ENCODE assay signal across 12 mouse cellular contexts in the genomic region with DNA sequence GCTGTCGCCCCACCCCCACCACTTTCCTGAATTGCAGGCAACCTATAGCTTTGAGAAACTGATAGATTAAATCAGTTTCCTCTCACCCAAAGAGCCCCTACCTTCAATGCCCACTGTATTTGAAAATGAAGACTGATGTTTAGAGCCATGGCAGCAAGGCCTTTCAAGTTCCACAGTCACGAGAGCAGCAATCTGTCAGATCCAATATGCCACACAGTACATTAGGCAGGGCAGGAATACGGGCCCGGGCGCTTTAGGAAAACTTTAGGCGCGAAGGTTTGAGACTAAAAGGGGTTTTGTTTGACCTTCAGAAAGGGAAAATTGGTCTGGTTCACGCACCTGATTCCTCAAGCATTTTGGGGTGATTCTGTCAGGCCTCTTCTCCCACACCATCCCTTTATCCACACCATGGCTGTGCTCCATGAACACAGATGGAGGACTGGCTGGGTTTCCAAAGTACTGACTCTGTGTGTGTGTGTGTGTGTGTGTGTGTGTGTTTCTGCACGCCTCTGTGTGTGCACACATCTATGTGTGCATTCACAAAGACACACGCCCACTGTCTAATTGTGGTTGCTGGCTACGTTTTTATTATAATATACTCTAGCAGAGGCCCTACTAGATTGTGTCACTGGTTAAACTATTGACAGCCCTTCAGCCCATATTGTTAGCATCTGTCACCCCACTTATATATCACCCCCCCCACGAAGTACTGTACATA.
DNase-seq lines count a peak whose midpoint lies in the region; ATAC-seq and TF ChIP-seq lines count a peak whose summit lies in the region.
"Had no signal": no experiment of that assay in that cellular context is flagged by ENCODE, and none has a peak within 500 bp of the region (broad histone marks: within the 10 kb centered on the region; RNA-seq: fewer than 3 reads in every experiment).

No protein-coding gene starts in this region.

- WGBS in forebrain, postnatal 0 days: 58% methylated on average over 12 of the region's 12 CpGs
- WGBS in limb, embryonic 10.5 days: 85% methylated on average over 12 of the region's 12 CpGs

- H3K4me2 ChIP-seq in forebrain, postnatal 0 days (ENCODE audit: low read depth): no peak overlapping the region
- H3K4me2 ChIP-seq: intestine, embryonic 15.5 days; limb, embryonic 15.5 days had no signal

- H3K4me3 ChIP-seq in forebrain, postnatal 0 days (ENCODE audit: low read depth, low read length): no peak overlapping the region
- no peak overlapping the region for H3K4me3 ChIP-seq in limb, embryonic 10.5 days
- H3K4me3 ChIP-seq: intestine, embryonic 15.5 days; limb, embryonic 15.5 days had no signal

- DNase-seq in heart, postnatal 14 days: peak; percentile 30 to 46
- DNase-seq in heart, postnatal 25 days (ENCODE audit: low spot score): no peak
- DNase-seq in brain, adult 2 months (ENCODE audit: low read depth, low spot score): peak; percentile 23
- DNase-seq in forebrain, postnatal 0 days: peak; percentile 48
- no peak for DNase-seq in limb, embryonic 10.5 days (ENCODE audit: low spot score)
- DNase-seq in T-cell, adult 2 months (ENCODE audit: low spot score): no peak
- no peak for DNase-seq in thymus, postnatal 36 days
- DNase-seq in thymus, postnatal 4 days: no peak
- DNase-seq: kidney, postnatal 36 days; lung, postnatal 10 days had no signal

- H3K27ac ChIP-seq in forebrain, postnatal 0 days (ENCODE audit: low read depth, low read length): peak overlapping the region; percentile 57
- H3K27ac ChIP-seq in limb, embryonic 10.5 days: peak overlapping the region; percentile 34; the same call in 1 of the 2 replicates
- H3K27ac ChIP-seq: intestine, embryonic 15.5 days had no signal

- peaks cover 14% of the 10 kb centered on the region for H3K4me1 ChIP-seq in forebrain, postnatal 0 days (ENCODE audit: insufficient read depth)
- H3K4me1 ChIP-seq in limb, embryonic 10.5 days: peaks cover 14% of the 10 kb centered on the region; the same call in 1 of the 2 replicates
- H3K4me1 ChIP-seq: intestine, embryonic 15.5 days had no signal

- peak; percentile 59 for ATAC-seq in forebrain, postnatal 0 days
- ATAC-seq: intestine, embryonic 15.5 days had no signal

- no peaks in the 10 kb centered on the region for H3K9me3 ChIP-seq in forebrain, postnatal 0 days (ENCODE audit: low read length)
- no peaks in the 10 kb centered on the region for H3K9me3 ChIP-seq in limb, embryonic 10.5 days (replicated peaks)
- H3K9me3 ChIP-seq: intestine, embryonic 15.5 days; limb, embryonic 15.5 days had no signal

- H3K9ac ChIP-seq in forebrain, postnatal 0 days: no peak overlapping the region
- H3K9ac ChIP-seq: intestine, embryonic 15.5 days; limb, embryonic 15.5 days had no signal

- TF ChIP-seq CTCF in forebrain, postnatal 0 days (IDR thresholded peaks at IDR 0.05; ENCODE audit: low read depth): no peak

- intact Hi-C loops in heart, postnatal 14 days (cut with DNase I): no loop called here
- intact Hi-C loops in heart, postnatal 25 days (cut with DNase I): no loop called here

- H3K27me3 ChIP-seq in forebrain, postnatal 0 days (ENCODE audit: insufficient read depth, low read length): no peaks in the 10 kb centered on the region
- no peaks in the 10 kb centered on the region for H3K27me3 ChIP-seq in limb, embryonic 10.5 days (ENCODE audit: low read depth, poor library complexity, severe bottlenecking)
- H3K27me3 ChIP-seq: intestine, embryonic 15.5 days; limb, embryonic 15.5 days had no signal

- H3K36me3 ChIP-seq in forebrain, postnatal 0 days (ENCODE audit: insufficient read depth): peaks cover 21% of the 10 kb centered on the region
- peaks cover 29% of the 10 kb centered on the region for H3K36me3 ChIP-seq in limb, embryonic 10.5 days

Comparison
In these comparisons a context has a peak if more than half of its experiments do, and no peak if none do; other contexts are left out.
1. DNase-seq: peak in heart, postnatal 14 days (2 of 2), brain, adult 2 months (single experiment) and forebrain, postnatal 0 days (single experiment); none in heart, postnatal 25 days (single experiment), limb, embryonic 10.5 days (single experiment), T-cell, adult 2 months (single experiment), thymus, postnatal 36 days (0 of 2) and thymus, postnatal 4 days (single experiment).